Mouse (Mus musculus) heart, postnatal 0 days (tissue): Measurements from ENCODE around the gene Klf4.

Experiments used
- CTCF ChIP-seq: IDR thresholded peaks from 2 replicates; pipeline ENCODE4 v1.5.1; 2016; ENCODE audit warnings: antibody characterized with exemption, control low read depth, low read depth
- EP300 ChIP-seq: IDR thresholded peaks from 2 replicates; pipeline ENCODE4 v1.6.1; 2016; ENCODE audit warnings: antibody characterized with exemption, low read depth

DNA sequence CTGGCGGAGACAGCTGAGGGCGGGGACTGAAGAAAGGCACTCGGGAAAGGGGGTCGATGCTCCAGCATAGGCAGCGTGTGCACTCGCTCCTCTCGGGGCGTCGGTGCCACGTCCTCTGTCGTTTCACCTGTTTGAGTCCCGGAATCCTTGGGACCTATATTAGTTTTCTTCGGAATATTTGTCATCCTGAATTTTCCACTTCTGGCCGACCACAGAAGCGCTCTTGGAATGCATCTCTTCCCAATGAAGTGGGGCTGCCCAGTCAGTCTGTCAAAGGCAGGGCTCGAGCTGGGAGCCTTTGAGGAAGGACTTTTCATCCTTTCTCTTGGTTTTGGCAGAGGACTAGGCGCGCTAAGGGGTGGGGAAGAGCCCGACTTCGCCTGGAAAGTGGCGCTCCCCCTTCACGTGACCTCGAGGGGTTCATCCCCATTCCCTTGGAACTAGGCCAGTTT, 1.6 kb upstream of the Klf4 start:
- TF ChIP-seq CTCF (no peak), EP300 (no peak)
